Mouse (Mus musculus): Measurements from ENCODE around the gene Rassf3.

DNA sequence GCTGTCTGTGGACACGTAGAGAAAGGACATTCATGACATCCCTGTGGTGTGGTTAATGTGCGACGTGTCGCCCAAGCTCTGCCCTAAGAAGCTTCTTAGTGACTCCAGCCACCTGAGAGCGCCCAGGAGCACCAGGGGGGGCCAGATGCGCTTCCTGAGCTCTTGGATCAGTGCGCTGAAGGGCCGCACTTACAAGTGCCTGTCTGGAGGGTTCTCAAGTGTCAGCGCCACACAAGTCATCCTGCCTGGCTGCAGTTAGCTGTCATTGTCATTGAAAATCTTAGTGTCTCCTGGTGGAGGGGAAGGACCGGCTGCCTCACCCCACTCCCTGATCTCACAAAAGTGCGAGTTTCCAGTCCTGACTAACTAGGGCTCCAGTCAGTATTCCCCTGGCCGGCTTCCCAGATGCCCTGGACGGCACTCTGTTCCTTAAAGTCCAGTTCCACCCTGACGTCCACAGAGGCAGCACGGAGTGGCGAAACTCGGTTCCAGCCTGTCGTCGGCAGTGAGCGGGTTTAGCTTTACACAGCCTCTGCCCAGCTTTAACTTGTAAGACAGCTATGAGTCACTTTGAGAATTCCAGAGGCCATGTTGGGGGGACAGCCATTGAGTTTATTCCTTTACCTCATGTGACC lies 80.5 kb downstream of the Rassf3 start:
- TF ChIP-seq CTCF (IDR thresholded peaks at IDR 0.05; ENCODE audit: low read depth) = no peak
- TF ChIP-seq EP300 (IDR thresholded peaks at IDR 0.05; ENCODE audit: low read depth) = no peak
